Mouse (Mus musculus) embryonic fibroblast, embryonic 13.5 days (primary cell): ENCODE measurements around the gene Fcgbp.

Experiments
- CTCF ChIP-seq: IDR thresholded peaks from 2 replicates; pipeline ENCODE4 v1.5.1; 2011; ENCODE audit warnings: mild to moderate bottlenecking, control low read depth, low read length, moderate library complexity, borderline replicate concordance; ENCODE audit not compliant: insufficient read depth
- POLR2A ChIP-seq: IDR thresholded peaks from 2 replicates; pipeline ENCODE4 v1.6.1; 2011; ENCODE audit warnings: low read depth, mild to moderate bottlenecking, control low read depth, low read length, moderate library complexity

GRCm38 (mm10) chr7:28104670-28105069, 33.6 kb downstream of the Fcgbp start:
- TF ChIP-seq CTCF (no peak), POLR2A (no peak)
